Mouse (Mus musculus) forebrain, postnatal 0 days (tissue): ENCODE results near the gene Vti1a. TPM values are rescaled to one million over a fixed set of nuclear protein-coding genes. Genes with fewer than 3 reads are reported as not detected.
A peak's percentile ranks its signal among the peaks of the same experiment; 100 is the strongest.

Experiments
- ATAC-seq: fragments of 200-750 bp; cut with Nextera tagmentation; 2 replicates; pipeline ENCODE4 v1.8.0; 2017; ENCODE audit warnings: mild to moderate bottlenecking, moderate library complexity
- DNase-seq: peaks from one replicate; pipeline ENCODE4 v3.0.0-alpha.2; 2015
- H3K27ac ChIP-seq: fragments of 300-500 bp; sonication (generic); 2 replicates; pipeline ENCODE4 v1.5.1; 2014; ENCODE audit warnings: low read depth, mild to moderate bottlenecking, antibody characterized with exemption, low read length, moderate library complexity, mixed read lengths
- H3K27me3 ChIP-seq: fragments of 300-500 bp; sonication (generic); 2 replicates; pipeline ENCODE4 v1.6.1; 2014; ENCODE audit warnings: mild to moderate bottlenecking, low read length, mixed read lengths; ENCODE audit not compliant: insufficient read depth
- H3K36me3 ChIP-seq: fragments of 300-500 bp; sonication (generic); 2 replicates; pipeline ENCODE4 v1.6.1; 2014; ENCODE audit warnings: mild to moderate bottlenecking, moderate library complexity; ENCODE audit not compliant: insufficient read depth
- H3K4me1 ChIP-seq: fragments of 300-500 bp; sonication (generic); 2 replicates; pipeline ENCODE4 v1.6.1; 2014; ENCODE audit warnings: antibody characterized with exemption; ENCODE audit not compliant: insufficient read depth
- H3K4me2 ChIP-seq: fragments of 300-500 bp; sonication (generic); 2 replicates; pipeline ENCODE4 v1.6.1; 2014; ENCODE audit warnings: low read depth, mild to moderate bottlenecking, moderate library complexity
- H3K4me3 ChIP-seq: fragments of 300-500 bp; sonication (generic); 2 replicates; pipeline ENCODE4 v1.5.1; 2014; ENCODE audit warnings: low read depth, low read length, mixed read lengths
- H3K9ac ChIP-seq: fragments of 300-500 bp; sonication (generic); 2 replicates; pipeline ENCODE4 v1.6.1; 2014; ENCODE audit warnings: mild to moderate bottlenecking
- H3K9me3 ChIP-seq: fragments of 300-500 bp; sonication (generic); 2 replicates; pipeline ENCODE4 v1.6.1; 2016; ENCODE audit warnings: low read length
- CTCF ChIP-seq: sonication (generic); IDR thresholded peaks from 2 replicates; pipeline ENCODE4 v1.5.1; 2016; ENCODE audit warnings: antibody characterized with exemption, control low read depth, low read depth
- WGBS: fragments of 180-500 bp; shearing (Covaris S2); extraction: QIAGEN DNeasy Blood & Tissue Kit; methylation state at CpG from one replicate; pipeline ENCODE4 v1.1.7; 2014; 5-methylcytosine and 5-hydroxymethylcytosine counted together
- polyA plus RNA-seq: library from polyadenylated mRNA; unstranded; fragments of >200 nt; fragmentation: Nextera tagmentation; extraction: Ambion mirVana; gene quantifications from 2 replicates; pipeline ENCODE4 v1.2.1, GENCODE M21; 2015
- total RNA-seq: library from RNA; depleted of rRNA; stranded (reverse); fragments of >200 nt; gene quantifications from 2 replicates; pipeline ENCODE4 v1.2.3, GENCODE M21; 2014

Vti1a gene
- total and polyA plus RNA-seq, 2 experiments from 2014 or later = 27.5 to 43.7 TPM

GRCm38 (mm10) chr19:55384634-55385033 is 68.5 kb downstream of the Vti1a start:
- TF ChIP-seq CTCF = no peak
- peaks cover 5% of the 10 kb centered on the region; the same call in 1 of the 2 replicates for H3K27me3 ChIP-seq
- H3K9ac ChIP-seq = no peak overlapping the region
- no peak overlapping the region for H3K4me2 ChIP-seq
- H3K9me3 ChIP-seq = no peaks in the 10 kb centered on the region
- DNase-seq (no peak), ATAC-seq (peak; percentile 32; the same call in 1 of the 2 replicates)
- H3K4me3 ChIP-seq = no peak overlapping the region
- peak overlapping the region; percentile 21; the same call in 1 of the 2 replicates for H3K27ac ChIP-seq
- 64% methylated on average over 15 of the region's 15 CpGs for WGBS
- no peaks in the 10 kb centered on the region for H3K4me1 ChIP-seq
- H3K36me3 ChIP-seq = no peaks in the 10 kb centered on the region

GRCm38 (mm10) chr19:55389019-55389418 is 72.9 kb downstream of the Vti1a start:
- Histone ChIP-seq H3K9me3 (no peaks in the 10 kb centered on the region), H3K27ac (no peak overlapping the region), H3K27me3 (0 out of 2 replicates have a peak, but pooled peaks cover 5% of the 10 kb centered on the region), H3K4me2 (no peak overlapping the region), H3K9ac (no peak overlapping the region), H3K4me3 (no peak overlapping the region), H3K4me1 (no peaks in the 10 kb centered on the region), H3K36me3 (no peaks in the 10 kb centered on the region)
- DNase-seq = no peak
- ATAC-seq = no peak
- 48% methylated on average over 10 of the region's 10 CpGs for WGBS
- TF ChIP-seq CTCF = no peak

- WGBS = 62% methylated on average over 11 of the region's 11 CpGs
- no peak for TF ChIP-seq CTCF
- no peaks in the 10 kb centered on the region for H3K36me3 ChIP-seq
- H3K4me1 ChIP-seq = no peaks in the 10 kb centered on the region
- no peak overlapping the region for H3K9ac ChIP-seq
- no peaks in the 10 kb centered on the region for H3K9me3 ChIP-seq
- DNase-seq (no peak), ATAC-seq (no peak)
- no peak overlapping the region for H3K4me2 ChIP-seq
- no peak overlapping the region for H3K4me3 ChIP-seq
- H3K27ac ChIP-seq = no peak overlapping the region
- 0 out of 2 replicates have a peak, but pooled peaks cover 5% of the 10 kb centered on the region for H3K27me3 ChIP-seq
These were observed 74.2 kb downstream of the Vti1a start for GRCm38 (mm10) chr19:55390323-55390722.

- Histone ChIP-seq H3K27ac (no peak overlapping the region), H3K4me3 (no peak overlapping the region), H3K36me3 (no peaks in the 10 kb centered on the region), H3K4me2 (no peak overlapping the region), H3K9ac (no peak overlapping the region), H3K9me3 (no peaks in the 10 kb centered on the region), H3K4me1 (no peaks in the 10 kb centered on the region), H3K27me3 (no peaks in the 10 kb centered on the region)
- DNase-seq (no peak), ATAC-seq (no peak)
- WGBS = 90% methylated on average over 11 of the region's 11 CpGs
- no peak for TF ChIP-seq CTCF
These were observed 85.5 kb downstream of the Vti1a start for GRCm38 (mm10) chr19:55401638-55402037.

- Histone ChIP-seq H3K27me3 (no peaks in the 10 kb centered on the region; the same call in 1 of the 2 replicates), H3K9me3 (no peaks in the 10 kb centered on the region), H3K9ac (no peak overlapping the region), H3K4me3 (no peak overlapping the region), H3K27ac (no peak overlapping the region), H3K4me1 (no peaks in the 10 kb centered on the region), H3K4me2 (no peak overlapping the region), H3K36me3 (no peaks in the 10 kb centered on the region)
- no peak for TF ChIP-seq CTCF
- ATAC-seq (no peak), DNase-seq (no peak)
- WGBS = 50% methylated on average over 6 of the region's 6 CpGs
These were observed 92.4 kb downstream of the Vti1a start for GRCm38 (mm10) chr19:55408486-55408885.

- Histone ChIP-seq H3K27me3 (no peaks in the 10 kb centered on the region; the same call in 1 of the 2 replicates), H3K27ac (no peak overlapping the region), H3K4me1 (no peaks in the 10 kb centered on the region), H3K4me3 (no peak overlapping the region), H3K36me3 (no peaks in the 10 kb centered on the region), H3K9me3 (no peaks in the 10 kb centered on the region), H3K4me2 (no peak overlapping the region), H3K9ac (no peak overlapping the region)
- no peak for DNase-seq
- no peak for TF ChIP-seq CTCF
- no peak for ATAC-seq
- WGBS = 43% methylated on average over 11 of the region's 11 CpGs
These were observed 95.3 kb downstream of the Vti1a start for GRCm38 (mm10) chr19:55411415-55411814.

- Histone ChIP-seq H3K27me3 (no peaks in the 10 kb centered on the region; the same call in 1 of the 2 replicates), H3K9ac (no peak overlapping the region), H3K4me2 (no peak overlapping the region), H3K36me3 (no peaks in the 10 kb centered on the region), H3K9me3 (no peaks in the 10 kb centered on the region), H3K4me3 (no peak overlapping the region), H3K4me1 (no peaks in the 10 kb centered on the region), H3K27ac (no peak overlapping the region)
- no peak for DNase-seq
- WGBS = 47% methylated on average over 2 of the region's 2 CpGs
- ATAC-seq = no peak
- no peak for TF ChIP-seq CTCF
These were observed 95.8 kb downstream of the Vti1a start for GRCm38 (mm10) chr19:55411894-55412293.
